Mouse (Mus musculus): ENCODE data around the gene Gm21987.

The Gm21987 gene

DNA sequence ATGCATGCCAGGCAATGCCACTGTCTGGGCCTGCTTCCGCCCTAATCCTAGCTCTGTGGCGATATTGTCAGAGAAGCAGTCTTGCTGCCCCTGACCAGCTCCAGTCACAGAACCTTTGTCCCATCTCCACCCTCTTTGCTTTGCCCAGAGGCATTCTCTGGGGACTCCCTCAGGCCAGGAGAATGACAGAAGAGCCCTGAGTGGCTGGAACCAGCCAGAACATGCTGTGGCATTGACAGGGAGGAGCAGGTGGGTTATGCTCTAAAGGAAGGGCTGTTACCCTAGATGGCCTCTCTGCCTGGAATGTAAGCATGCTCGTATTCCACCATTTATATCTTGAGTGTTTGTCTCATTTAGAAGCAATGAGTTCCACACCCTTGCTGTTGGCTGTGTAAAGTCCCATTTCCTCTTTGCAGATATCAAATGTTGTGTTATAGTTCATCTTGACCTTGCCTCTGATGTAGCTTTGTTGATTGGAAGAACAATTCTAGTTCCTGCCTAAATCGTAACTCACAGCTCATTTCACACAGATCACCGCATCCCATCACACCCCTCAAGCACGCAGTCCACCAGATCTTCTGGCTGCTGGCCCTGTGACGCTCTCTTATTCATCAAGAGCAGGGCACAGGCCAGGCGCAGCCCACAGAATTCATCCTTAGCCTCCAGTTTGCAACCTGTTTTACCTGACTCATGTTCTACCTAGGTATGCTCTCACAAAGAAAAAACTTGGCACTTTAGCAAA, 24.0 kb downstream of the Gm21987 start:
- no peak for DNase-seq (ENCODE audit: low read depth, low spot score)

DNA sequence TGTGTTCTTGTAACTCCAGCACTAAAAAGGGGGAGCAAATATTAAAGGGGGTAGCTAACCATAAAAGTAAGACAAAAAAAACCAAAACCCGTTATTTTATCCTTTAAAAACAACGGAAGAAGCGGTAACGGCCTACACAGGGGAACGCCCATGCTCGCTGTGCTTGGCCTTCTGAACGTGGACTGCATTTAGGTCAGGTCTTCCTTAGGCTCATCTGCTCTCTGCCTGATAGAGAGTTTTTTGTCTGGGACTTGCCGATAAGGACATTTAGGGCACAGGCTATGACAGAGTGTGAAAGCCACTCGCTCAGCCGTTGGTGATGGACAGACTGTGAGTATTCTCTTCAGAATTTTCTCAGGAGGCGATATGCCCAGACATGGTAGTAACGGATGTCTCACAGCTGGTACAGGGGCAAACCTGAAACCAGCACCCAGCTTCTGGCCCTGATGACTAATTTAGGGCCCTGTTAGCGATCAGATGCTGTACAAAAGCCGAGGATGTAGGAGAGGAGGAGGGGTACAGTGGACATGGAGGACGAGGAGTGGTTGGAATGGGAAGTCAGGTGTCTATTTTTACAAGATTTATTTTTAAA, 25.0 kb downstream of the Gm21987 start:
- DNase-seq (ENCODE audit: low read depth, low spot score), result no peak

DNA sequence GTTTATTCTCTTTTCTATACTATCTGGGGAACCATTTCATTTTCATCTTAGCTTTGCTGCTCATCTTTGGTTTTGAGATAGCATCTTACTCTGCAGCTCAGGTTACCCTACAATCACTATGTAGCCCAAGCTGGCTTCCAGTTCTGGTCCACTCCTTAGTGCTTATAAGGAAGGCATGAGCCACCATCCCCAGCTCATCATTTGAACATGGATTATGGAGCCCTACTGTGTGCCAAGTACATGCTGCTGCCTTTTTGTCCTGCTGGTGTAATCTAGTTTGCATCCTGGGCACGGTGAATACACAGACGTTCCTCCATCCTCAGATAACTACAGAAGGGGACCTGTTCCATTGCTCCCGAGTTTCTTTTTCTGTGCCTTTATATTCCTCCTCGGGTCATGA, 26.0 kb downstream of the Gm21987 start:
- no peak for DNase-seq (ENCODE audit: low read depth, low spot score)

DNA sequence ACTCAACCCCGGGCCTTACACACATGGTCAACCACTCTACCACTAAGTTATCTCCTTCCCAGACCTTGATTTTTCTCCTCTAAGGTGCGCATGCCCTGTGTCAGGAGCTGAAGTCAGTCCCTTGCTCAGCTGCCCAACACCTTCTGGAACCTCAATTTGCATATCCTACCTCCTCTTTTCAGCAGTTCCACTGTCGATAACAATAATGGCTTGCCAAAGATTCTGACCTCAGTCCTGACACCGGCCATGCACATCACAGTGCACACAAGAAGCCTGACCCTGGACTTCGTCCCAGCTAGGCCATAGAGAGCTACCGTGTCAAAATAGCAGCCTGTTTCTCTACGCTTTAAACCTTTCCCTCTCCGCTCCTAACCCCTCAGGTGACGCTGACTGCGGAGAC, 26.6 kb downstream of the Gm21987 start:
- DNase-seq (ENCODE audit: low read depth, low spot score), result no peak

DNA sequence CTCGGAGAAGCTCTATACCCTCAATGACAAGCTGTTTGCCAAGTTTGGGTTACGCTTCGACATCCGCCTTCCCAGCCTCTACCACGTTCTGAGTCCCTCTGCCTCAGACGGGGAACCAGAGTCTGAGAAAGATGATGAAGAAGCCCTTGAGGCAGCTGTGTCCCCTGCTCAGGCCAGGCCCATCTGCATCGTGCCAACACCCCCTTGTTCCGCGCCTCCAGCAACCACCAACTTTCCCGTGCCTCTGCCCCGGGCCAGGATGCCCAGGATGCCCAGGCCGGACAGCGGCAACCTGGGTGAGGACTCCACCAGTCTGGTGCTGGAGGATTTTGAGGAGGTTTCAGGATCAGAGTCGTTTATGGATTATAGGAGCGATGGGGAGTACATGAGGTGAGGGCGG, 27.1 kb downstream of the Gm21987 start:
- DNase-seq (ENCODE audit: low read depth, low spot score), result no peak

DNA sequence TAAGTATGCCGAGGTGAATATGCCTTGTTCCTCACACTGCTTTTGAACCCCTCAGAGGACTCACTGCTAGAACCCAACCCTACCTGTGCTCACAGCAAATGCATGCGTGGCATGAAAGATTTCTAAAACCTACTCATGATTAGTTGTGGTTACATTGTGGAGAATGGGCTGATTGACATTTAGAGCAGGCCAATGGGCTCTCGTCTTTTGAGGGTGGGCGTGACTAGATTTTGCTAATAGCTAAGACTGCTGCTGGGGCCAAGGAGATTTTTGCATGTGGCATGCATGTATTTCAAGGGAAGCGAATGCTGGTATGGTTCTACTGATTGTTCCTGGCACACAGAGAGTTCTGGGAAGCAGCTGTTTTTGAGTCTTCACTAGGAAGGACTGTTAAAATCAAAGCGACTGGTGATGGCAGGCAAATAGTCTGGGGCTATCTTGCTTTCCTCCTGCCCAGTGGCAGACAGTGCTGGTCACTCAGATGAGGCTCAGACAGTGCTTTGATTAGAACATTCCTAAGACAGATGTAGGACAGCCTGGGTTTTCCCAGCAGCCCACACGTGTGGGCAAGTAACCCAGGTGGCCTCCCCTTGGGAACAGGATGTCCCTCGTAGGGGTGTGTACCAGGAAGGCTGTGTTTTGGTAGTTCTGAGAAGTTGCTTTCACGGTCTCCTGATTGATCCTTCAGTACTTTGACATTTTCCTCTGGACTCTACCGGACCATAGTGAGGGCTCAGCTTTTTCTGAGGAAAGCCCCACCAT, 27.7 kb downstream of the Gm21987 start:
- no peak for DNase-seq (ENCODE audit: low read depth, low spot score)

DNA sequence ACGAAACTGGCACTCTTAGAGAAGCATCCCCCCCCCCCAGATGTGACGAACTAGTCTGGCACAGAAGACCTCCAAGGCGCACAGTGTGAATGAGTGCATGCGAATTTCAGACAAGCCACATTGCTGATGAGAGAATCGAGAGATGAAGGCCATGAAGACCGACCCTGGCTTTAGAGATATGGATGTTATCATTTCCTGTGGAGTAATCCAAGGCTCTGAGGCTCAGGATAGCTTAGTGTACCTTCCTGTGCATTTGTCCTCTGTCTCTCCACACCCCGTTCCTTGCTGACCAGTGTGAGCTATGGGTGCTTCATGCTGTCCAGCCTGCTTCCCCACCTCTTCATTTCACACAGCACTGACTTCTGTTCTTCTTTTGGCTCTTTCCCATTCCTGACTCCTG, 28.3 kb downstream of the Gm21987 start:
- no peak for DNase-seq (ENCODE audit: low read depth, low spot score)

DNA sequence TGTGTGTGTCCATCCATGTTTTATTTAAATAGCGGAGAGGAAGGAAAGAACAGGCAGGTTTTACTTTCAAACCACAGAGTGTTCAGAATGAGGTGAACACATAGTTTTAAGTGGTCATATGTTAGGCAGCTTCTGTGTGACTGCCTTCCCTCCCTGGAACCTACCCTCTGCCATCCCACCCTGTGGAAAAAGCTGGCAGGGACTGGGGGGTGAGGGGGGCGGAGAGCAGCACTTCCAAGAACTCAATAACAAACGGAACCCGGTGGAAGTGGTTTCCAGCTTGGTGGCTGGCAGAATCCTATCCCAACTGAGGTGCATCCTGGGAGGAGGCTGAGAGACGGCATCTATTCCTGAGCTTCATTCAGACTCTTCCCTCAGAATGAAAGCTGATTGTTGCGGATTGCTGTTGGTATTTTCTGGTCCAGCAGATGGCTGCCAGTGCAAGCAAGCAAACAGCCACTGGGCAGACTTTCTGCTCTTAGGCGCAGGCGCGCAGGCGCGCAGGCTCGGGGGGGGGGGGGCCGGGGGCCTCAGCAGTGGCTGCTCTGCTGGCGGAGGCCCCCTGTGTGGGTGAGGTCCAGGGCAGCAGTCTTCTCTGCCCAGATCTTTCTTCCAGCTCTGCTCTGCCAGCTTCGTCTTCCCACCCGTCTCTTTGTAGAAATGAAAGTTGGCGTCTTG, 29.5 kb downstream of the Gm21987 start:
- peak; percentile 70 for DNase-seq (ENCODE audit: low read depth, low spot score)

DNA sequence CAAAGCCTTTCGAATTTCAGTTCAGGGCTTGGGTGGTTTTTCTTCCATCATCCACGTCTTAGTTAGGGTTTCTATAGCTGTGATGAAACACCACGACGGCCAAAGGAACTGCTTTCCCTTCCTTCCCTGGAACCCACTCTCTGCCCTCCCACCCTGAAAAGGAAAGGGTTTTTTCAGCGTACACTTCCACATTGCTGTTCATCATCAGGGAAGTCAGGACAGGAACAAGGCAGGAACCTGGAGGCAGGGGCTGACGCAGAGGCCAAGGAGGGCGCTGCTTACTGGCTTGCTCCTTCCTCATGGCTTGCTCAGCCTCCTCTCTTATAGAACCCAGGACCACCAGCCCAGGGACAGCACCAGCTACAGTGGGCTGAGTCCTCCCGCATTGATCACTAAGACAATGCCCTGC, 30.0 kb downstream of the Gm21987 start:
- no peak for DNase-seq (ENCODE audit: low read depth, low spot score)

DNA sequence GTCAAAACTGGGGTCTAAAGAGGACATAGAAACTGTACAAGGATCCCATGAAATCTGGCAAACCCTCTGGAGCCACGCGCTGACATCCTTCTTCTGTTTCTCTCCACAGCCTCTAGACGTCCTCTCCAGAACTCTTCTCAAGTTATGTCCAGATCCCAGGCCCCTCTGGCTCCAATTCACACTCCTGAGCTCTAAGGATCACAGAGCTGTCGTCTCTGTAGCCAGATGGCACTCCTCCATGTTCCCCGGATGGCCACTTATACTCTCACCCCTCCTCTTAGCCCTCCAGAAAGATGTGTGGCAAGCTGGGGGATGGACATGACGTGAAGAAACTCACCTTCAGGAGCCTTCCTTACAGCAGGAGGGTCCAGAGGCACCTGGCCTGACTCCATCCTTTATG, 30.7 kb downstream of the Gm21987 start:
- no peak for DNase-seq (ENCODE audit: low read depth, low spot score)

DNA sequence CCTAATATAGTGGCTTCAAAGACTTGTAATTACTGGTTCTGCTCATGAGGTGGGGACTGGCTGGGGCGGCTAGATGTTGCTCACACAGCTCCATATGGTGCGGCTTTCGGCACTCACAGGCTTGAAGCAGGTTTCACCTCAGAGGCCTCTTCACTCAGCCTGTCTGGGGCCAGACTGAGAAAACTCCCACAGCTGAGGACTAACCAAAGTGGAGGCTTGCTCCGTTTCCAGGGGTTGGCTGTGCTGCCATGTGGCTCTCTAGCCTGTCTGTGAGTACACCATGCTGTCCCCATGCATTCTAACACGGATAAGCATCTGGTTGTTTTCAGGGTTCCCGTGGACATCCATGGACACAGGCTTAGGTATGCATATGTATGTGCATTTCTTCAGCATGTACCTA, 31.8 kb downstream of the Gm21987 start:
- no peak for DNase-seq (ENCODE audit: low read depth, low spot score)

DNA sequence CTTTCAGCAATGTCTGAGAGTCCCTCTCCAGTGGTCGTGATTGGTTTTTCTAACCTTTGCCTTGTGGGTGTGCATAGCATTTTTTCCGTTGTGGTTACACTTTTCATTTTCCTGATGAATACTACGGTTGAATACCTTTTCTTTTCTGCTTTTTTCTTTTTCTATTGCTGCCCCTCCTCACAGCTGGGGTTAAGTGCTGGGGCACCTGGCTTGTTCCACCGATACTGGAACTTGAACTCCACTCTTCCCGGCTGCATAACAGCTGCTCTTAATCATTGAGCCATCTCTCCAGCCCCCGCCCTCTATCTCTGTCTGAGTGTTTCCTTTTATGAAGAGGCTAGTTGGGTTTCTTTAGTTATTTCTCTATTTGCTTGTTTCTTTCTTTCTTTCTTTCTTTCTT, 32.2 kb downstream of the Gm21987 start:
- DNase-seq (ENCODE audit: low read depth, low spot score), result peak; percentile 37

DNA sequence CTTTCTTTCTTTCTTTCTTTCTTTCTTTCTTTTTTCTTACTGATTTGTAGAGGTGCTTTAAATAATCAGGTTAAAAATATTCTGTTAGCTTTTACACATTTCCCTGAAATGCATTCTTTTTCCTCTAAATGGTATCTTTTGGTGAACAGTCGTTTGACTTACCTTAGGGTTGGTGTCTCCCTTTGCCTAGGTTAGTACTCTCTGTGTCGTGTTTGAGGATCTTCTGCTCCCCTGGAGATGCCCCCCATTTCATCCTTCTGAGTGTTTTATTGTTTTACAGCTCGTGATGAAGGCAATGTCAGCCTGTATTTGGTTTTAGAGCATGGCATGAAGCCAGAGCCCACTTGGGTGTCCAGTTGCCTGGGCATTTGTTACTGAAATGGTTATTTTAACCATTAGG, 32.7 kb downstream of the Gm21987 start:
- no peak for DNase-seq (ENCODE audit: low read depth, low spot score)

DNA sequence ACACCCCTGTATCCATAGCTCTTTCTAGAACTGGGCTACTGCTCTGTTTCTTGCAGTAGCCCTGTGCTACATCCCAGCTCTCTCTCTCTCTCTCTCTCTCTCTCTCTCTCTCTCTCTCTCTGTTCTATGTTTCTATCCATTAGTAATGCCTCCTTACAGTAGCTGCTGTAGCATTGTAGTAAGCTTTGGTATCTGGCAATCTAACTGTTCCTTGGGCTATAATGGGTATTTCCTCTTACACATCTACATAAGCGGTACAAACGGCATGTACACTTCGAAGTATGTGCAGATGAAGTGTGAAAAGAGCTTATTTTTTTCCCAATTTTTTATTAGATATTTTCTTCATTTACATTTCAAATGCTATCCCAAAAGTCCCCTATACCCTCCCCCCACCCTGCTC, 33.1 kb downstream of the Gm21987 start:
- DNase-seq (ENCODE audit: low read depth, low spot score), result no peak

DNA sequence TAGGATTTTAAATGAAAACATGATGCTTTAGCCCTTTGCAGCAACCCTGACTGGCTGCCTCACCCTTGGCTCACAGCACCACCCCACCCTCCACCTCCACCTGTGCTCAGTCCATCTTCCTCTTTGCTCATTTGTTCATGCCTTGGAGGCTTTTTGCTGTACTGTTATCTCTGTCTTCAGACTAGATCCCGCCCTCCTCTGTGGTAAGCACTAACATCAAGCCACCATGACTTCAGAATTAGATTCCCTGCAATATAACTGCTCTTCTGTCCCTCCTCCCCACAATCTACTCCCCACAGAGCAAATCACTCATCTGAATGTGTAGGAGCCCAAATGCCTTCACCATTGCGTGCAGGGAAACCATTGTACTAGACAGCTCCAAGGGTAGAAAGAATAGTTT, 36.8 kb downstream of the Gm21987 start:
- DNase-seq (ENCODE audit: low read depth, low spot score), result no peak

DNA sequence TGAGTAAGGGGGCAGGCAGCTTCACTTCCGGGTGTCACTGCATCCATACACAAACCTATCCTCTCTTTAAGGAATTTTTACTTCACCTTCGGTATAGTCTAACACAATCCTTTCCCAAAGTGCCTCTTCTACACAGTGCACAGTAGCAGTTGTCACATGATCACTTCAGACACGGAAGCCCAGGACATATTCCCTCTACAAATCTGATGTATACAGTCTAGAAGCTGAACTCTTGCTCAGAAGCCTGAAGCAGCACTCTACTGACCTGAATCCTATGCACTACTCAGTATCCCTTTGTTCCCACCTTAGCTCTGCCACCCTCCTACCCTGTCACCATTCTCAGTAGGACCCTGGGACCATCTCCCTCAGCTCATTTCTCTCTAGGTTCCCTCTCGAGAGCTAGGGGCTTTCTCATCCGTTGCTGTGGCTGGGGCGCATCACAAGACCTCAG, 38.4 kb downstream of the Gm21987 start:
- no peak for DNase-seq (ENCODE audit: low read depth, low spot score)

DNA sequence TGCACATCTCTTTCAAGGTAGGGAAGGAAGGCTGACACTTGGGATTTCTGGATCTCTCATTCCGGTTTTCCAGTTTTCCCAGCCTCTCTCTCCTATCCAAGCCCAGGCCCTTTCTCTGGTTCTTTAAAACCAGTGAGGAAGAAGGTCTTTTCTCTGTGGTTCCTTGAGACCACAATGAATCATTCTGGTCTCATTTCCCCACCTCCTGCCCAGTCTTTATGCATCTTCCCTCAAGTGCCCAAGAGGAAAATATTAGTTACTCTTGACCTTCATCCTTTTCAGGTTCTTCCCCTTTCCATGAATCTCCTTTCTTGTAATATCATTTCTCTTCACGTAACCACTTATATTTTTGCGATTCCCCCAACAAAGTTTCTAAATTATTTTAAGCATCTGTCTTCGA, 38.9 kb downstream of the Gm21987 start:
- no peak for DNase-seq (ENCODE audit: low read depth, low spot score)

DNA sequence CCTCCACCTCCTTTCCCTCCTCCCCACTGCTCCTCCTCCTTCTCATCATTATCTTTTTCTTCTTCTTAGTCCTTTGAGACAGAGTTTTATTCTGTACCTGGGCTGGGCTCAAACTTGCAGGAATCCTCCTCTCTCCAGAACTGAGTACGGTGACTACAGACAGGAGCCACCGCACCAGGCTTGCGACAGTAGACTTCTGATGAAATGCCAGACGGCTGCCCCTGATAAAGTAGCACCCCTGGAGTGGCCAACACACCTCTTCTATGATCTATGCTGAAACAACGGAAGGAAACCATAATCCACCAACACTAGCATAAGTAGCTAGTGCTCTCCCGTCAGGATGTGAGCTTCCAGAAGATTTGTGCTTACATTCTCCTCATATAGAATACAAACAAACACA, 40.5 kb downstream of the Gm21987 start:
- DNase-seq (ENCODE audit: low read depth, low spot score), result no peak

DNA sequence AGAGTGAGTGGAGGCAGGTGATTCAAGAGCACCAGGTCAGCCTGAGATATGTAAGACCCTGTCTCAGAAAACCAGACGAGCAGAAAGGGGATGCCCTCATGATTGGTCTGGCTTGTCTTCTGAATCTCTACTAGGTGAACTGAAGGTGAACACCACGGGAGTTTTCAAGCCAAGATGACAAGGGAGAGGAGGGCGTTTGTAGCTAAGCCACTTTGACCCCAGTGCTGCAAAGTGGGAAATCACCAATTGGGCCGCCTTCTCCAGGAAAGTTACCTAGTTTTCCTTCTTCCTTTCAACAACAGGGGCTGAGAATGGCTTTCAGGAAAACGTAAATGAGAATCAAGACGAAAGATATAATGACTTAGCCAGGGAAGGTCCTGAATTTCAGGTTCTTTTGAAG, 41.9 kb downstream of the Gm21987 start:
- no peak for DNase-seq (ENCODE audit: low read depth, low spot score)

DNA sequence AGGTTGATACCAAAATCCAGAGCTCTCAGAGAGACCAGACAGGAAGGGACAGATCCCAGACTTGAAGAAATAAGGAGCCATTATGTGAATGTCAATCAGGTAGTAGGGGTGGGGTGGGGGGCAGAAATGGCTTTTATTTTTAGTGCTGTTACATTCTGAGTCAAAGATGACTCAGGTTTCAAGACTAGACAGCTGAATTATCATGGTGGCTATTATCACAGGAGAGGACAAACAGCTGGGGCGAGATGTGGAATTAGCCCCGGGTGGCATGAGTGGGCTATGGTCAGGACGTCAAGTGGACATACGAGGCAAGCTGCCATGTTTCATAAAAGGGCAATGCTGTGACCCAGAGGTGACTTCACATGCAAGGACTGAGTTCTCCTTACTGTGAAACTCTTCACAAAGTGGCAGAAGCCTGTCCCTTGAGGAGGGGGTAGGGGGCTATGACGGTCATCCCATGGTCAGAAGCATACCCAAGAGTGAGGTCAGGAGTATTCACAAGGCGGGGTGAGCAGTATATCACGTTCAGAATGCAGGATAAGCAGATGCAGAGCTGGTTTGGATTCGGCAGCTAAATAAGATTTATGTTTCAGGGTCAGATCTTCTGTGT, 42.5 kb downstream of the Gm21987 start:
- no peak for DNase-seq (ENCODE audit: low read depth, low spot score)

DNA sequence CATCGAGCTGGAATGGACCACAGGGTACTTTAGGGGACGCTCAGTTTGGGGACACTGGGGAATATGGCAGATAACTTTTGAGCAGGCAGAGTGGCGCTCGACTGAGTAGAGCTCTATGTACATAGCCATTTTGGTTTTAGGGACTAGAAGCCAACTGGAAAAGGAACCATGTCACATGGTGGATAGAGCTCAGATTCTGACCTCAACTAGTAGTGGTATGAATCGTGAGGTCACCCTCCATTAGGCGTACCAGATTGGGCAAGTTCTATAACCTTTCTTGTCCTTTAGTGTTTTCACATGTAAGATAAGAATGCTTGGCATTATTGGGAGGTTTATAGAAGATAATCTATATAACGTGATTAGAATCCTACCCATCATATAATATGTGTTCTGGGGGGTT, 43.5 kb downstream of the Gm21987 start:
- no peak for DNase-seq (ENCODE audit: low read depth, low spot score)
